Mouse (Mus musculus) brain, embryonic 14.5 days (tissue): Measurements from ENCODE around the gene Sncg.

Experiments used
- CTCF ChIP-seq: fragments of 200-500 bp; IDR thresholded peaks from 2 replicates; pipeline ENCODE4 v1.5.1; 2012; ENCODE audit warnings: inconsistent platforms, mild to moderate bottlenecking, moderate library complexity, borderline replicate concordance; ENCODE audit not compliant: insufficient read depth, insufficient read length; ENCODE audit errors: extremely low read depth
- POLR2A ChIP-seq: fragments of 200-500 bp; IDR thresholded peaks from 2 replicates; pipeline ENCODE4 v1.6.1; 2012; ENCODE audit warnings: mild to moderate bottlenecking, inconsistent platforms, borderline replicate concordance; ENCODE audit not compliant: poor library complexity, insufficient read depth, insufficient read length, severe bottlenecking; ENCODE audit errors: extremely low read depth

GRCm38 (mm10) chr14:34344361-34344760 is 30.2 kb downstream of the Sncg start:
- TF ChIP-seq CTCF (no peak), POLR2A (no peak)
